Mouse (Mus musculus) testis, postnatal 10 days (tissue): ENCODE data around the gene C1ra.
"Not testable (repeated sequence)": the region's sequence is repeated elsewhere in the genome, so short reads cannot be mapped to it uniquely, and the experiment has no call there.

Experiments
- DNase-seq: peaks from one replicate; pipeline ENCODE4 v3.0.0; 2021; ENCODE audit warnings: low spot score

Gene C1ra

DNA sequence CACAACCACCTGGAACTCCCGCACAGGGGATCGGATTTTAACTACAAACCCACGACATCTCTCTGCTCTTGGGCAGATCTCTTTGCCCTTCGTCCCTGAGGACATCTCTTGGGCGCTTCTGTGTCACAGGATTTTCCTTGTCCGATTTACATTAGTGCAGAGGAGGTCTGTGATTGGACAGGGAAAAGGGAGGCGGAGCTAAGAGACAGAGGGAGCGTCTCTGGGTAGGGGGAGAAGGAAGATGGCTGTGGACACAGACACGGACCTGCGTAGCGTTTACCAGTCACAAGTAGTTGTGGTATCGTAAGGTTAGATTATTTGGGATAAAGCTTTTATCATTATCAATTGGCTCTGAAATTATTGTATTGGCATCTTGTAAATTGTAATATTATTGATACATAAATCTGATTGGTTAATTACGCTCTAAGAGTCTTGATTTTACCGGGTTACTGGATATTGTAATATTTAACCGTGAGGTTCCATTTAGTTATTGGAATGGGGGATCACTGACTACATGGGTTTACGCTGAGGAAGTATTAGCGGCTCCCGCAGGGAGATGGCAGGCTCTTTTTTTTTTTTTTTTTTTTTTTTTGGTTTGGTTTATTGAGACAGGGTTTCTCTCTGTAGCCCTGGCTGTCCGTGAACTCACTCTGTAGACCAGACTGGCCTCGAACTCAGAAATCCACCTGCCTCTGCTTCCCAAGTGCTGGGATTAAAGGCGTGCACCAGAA lies 26.6 kb upstream of the C1ra start:
- no peak for DNase-seq

DNA sequence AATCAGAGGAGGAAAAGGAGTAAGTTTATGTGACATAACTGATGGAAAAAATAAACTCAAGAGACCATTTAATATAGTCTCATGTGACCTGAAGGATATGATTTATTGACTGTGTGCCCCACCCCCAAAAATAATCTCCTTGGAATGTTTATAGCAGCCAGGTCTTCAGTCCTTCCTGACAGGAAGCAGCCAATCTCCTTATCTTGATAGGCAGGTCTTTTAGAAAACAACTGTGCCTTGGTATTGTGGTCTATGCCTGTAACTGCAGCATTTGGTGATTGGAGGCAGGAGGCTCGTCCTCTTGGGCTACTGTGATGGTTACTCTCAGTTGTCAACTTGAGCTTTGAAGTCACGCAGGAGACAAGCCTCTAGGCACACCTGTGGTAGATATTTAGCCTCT lies 24.7 kb upstream of the C1ra start:
- no peak for DNase-seq

DNA sequence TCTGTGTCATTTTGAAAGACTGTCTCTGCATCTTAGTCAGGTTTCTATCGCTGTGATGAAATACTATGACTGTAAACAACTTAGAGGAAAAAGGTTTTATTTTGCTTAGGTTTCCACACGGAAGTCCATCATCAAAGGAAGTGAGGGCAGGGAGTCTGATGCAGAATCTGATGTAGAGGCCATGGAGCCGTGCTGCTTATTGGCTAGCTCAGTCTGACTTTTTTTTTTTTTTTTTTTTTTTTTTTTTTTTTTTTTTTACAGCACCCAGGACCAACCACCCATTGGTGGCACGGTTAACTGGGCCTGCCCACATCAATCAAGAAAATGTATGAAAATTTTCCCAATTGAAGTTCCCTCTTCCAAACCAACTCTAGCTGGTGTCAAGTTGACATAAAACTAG lies 23.3 kb upstream of the C1ra start:
- no peak for DNase-seq

DNA sequence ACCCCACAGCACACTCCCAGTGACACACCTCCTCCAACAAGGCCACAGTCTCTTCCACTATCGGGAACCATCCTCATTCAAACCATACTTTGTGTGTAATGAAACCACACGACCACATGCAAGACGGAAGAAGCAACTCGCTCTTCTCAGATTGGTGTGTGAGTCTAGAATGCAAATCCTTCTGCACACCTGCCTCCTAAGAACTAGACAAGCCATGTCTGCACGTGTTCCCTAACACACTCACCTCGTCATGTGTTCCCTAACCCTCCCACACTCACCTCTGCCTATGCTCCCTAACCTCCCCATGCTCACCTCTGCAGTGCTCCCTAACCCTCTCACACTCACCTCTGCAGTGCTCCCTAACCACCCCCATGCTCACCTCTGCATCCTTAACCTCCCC lies 20.8 kb upstream of the C1ra start:
- no peak for DNase-seq

DNA sequence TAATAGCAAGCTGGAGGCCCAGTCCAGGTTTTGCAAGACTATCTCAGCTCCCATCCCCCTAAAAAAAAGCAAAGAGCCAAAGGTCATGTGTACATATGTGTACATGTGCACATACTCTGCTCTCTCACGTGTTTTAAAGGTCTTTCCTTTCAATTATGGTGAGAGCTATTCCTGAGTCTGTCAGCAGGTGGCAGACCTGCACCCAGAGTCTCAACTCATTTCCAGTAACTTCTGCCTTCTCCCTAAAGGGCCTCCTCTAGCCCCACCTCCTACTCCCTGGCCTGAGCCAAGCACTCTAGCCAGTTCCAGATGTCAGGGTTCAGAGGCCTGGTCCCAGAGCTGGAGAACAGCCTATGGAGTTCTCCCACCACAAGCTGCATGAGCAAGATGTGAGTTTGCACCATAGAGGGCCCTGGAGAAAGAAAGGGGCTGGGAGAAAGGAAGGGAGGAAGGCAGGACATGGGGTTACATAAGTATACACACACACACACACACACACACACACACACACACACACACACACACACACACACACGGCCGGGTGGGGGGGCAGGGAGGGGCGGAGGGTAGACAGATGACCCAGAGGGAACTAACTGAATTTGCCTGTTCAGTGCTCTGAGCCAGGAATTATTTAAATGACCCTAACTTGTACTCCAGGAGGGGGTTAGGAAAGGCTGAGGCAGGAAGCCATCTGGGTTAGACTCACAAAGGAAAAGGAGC lies 19.2 kb upstream of the C1ra start, which contains the start of gene C1rl:
C1rl (plus strand) TSS at position 272 of the 720 bp plus-strand sequence.
- peak; percentile 87 for DNase-seq

DNA sequence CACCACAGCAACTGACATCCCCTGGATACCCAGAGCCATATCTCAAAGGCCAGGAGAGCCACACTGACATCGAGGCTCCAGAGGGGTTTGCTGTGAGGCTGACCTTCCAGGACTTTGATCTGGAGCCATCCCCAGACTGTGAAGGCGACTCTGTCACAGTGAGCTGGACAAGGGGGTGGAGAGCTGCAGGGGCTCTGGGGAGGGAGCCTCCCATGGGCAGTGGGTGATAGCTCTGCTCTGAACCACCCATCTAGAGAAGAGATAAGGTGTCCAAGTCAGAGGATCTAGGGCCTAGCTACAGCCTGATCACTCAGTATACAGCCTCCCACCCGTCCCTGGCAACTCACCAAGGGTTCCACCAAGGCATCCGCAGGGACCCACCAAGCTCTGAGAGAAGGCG lies 18.3 kb upstream of the C1ra start:
- DNase-seq = no peak

DNA sequence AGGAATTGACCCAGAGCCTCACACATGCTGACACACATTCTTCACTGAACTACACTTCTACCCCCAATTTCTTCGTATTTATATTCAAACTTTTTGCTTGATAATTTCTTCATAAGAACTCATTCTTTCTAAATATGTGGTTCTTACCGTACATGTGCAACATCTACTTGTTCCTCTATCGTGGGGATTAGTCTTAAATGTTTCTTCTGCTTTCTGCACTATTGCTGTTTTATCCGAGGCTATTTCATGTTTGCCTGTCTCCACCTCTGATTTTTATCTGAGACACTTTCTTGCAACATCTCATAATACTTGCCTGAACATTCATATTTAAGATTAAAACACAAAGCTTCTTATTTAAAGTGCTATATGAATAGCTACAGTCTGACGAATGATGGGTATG lies 16.2 kb upstream of the C1ra start:
- DNase-seq = no peak

DNA sequence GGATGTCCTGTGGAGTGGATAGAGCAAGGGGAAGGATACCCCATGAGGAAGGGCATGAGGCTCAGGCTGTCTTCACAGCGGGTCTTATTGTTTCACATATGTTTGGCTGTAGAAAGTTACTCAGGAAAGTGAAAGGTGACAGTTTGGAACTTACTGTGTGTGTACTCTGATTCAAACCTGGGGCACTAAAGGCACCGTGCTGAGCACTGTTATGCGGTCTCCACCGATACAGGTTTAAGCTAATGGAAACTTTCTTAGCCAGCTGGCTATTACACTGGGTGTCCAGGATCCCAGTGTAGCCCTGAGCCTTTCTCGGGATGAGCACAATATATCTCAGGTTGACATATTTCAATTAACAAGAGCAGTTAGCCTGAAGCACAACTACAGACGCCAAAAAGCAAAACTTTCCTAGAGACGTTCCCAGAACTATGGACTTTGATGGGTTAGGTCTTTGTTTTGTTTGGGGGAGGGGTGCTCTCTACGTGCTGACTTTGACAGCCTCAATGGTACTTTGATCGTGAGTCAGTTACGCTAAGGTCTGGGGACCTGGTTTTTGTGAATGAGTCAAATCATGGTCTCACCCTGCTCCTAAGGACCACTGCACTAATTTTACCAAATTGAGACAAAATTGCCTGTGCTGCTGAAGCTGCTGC lies 12.2 kb upstream of the C1ra start:
- no peak for DNase-seq

DNA sequence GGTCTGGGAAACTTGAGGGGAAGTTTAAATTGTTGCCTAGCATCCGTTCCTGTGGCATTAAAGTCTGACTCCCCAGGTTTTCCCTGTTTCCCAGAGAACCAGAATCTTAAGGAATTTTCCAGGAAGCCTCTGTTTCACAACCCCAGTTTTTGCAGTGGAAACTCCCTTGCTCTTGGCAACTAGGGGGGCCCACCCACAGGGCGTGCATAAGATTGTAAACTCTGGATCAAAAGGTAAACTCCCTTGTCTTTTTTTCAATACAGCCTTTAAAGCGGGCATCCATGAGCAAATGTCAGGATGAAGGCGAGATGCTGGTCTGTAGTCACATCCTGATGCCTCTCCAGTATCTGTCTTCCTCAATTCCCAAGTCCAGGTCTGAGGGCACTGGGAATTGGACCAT lies 10.7 kb upstream of the C1ra start:
- no peak for DNase-seq

DNA sequence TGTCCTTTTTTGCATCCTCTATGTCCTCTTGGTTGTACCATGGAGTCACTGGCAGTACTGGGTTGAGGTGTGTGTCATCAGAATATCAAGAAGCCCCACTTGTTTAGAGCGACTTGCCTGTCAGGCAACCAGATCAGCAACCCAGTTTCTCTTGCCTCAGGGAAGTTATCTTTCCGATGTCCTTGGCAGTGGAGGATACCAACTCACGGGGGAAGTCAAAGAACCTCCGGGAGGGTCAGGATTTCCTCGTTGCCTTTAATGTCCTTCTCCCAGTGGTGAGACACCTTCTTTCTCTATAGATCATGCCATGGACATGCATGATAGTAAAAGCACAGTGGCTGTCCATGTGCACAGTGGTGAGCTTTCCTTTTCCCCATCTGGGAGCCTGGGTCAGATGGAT lies 10.2 kb upstream of the C1ra start:
- no peak for DNase-seq

DNA sequence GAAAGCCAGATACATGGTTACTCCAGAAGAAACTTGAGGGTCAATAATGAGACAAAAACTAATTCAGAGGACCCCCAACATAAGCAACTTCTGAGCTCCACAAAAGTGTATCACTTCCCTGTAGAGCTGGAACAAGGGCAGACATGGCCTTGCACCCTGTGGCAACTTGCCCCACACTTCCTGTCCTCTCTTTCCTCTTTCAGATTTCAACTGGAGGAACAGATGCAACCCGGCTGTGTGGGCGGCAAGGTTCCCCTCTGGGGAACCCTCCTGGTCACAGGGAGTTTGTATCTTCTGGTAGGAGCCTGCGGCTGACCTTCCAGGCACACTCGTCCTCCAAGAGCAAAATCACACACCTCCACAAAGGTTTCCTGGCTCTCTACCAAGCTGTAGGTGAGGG lies 7.2 kb upstream of the C1ra start:
- no peak for DNase-seq

DNA sequence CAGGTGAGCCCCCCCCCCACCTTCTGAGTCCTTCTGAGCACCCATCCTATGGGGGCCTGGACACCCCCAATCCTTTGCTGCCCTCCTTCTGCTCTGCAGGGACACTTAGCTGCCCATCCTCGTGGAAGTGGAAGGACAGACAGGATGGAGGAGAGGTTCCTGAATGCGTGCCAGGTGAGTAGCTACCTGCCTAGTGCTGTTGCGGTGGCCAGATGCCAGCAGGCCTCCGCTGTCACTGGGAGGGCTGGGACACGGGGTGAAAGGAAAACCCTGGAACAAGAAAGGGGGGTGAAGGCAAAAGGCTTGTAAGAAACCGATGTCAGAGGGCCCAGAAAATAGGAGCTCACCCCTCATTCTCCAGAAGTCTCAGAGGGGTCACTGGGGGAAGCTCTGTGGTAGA lies 5.2 kb upstream of the C1ra start:
- no peak for DNase-seq

DNA sequence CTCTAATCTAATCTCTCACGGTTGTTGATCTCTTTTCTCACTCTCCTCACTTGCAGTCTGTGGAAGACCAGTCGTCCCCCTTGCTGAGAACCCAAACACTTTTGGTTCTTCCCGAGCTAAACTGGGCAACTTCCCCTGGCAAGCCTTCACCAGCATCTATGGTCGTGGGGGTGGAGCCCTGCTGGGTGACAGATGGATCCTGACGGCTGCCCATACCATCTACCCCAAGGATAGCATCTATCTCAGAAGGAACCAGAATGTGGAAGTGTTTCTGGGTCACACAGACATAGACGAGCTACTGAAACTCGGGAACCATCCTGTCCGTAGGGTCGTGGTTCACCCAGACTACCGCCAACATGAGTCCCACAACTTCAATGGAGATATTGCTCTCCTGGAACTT lies 3.9 kb upstream of the C1ra start:
- no peak for DNase-seq

DNA sequence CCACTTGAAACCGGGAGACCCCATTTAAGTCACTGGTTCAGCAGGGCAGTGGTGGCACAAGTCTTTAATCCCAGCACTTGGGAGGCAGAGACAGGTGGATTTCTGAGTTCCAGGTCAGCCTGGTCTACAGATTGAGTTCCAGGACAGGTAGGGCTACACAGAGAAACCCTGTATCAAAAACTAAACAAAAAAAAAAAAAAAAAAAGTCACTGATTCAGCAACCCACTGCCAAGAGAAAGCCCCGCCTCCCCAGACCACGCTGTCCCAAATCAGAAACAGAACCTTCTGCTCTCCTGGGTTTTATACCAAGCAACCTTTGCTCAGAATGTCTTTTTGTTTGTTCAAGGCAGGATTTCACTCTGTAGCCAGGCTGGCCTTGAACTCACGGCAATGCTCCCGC lies 3.0 kb upstream of the C1ra start:
- DNase-seq = not testable (repeated sequence)

DNA sequence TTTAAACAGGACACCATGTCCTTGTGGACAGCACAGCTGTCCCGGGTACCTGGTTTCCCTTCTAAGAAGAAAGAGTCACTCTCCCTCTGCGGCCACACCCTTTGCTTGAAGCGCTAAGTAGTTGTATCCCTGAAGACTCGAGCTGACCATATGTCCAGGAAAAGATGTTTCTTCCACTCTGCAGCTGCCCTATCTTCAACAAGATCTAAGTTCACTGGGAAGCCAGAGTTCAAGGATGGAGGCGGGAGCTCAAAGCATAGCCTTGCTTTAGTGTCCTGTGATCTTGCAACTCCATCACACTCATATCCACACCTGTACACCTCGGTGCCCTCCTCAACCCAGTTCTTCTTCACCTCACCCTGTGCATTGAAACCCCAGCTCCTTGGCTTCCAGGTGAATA lies 269 bp upstream of the C1ra start:
- DNase-seq = no peak

DNA sequence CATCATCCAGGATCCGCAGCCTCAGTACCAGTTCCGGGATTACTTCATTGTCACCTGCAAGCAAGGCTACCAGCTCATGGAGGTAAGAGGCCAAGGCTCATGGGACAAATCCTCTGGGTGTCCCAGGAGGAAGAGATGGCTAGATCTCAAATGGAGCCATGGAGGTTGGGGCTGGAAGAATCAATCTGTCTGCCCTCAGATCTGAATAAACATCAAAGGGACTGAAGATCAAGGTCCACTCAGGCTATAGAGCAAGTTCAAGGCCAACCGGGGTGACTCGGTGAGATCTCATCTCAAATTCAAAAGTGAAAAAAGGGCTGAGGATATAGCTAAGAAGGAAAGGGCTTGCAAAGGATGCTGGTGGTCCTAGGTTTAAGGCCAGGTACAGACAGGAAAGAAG lies 5.5 kb downstream of the C1ra start:
- DNase-seq = not testable (repeated sequence)

DNA sequence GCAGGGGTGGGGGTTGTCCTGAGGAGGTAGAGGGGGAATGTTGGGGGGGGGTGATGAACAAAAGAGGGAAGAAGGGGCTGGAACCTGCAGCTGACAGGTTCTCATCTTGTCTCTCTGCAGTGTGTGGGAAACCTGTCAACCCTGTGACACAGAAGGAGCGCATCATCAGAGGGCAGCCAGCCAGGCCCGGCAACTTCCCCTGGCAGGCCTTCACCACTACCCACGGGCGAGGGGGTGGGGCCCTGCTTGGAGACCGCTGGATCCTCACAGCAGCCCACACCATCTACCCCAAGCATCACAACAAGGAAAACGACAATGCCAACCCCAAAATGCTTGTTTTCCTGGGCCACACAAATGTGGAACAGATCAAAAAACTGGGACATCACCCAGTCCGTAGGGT lies 9.9 kb downstream of the C1ra start:
- peak; percentile 73 for DNase-seq

DNA sequence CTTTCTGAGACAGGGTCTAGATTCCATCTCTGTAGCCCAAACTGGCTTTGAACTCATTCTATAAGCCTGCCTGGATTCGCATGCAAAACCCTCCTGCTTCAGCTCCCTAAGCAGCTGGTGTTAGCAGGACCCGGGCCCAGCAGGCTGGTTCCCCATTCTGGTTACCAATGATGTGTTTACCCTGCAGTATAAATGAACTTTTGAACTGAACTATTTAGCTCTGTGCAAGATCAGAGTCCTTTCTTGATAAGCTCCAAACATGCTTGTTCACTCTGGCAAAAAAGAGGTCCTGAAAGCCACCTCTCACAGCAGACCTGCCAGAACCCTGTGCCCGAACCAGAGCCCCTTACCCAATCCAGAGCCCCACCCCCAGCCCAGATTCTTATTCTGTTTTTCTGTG lies 15.7 kb downstream of the C1ra start:
- DNase-seq = no peak

DNA sequence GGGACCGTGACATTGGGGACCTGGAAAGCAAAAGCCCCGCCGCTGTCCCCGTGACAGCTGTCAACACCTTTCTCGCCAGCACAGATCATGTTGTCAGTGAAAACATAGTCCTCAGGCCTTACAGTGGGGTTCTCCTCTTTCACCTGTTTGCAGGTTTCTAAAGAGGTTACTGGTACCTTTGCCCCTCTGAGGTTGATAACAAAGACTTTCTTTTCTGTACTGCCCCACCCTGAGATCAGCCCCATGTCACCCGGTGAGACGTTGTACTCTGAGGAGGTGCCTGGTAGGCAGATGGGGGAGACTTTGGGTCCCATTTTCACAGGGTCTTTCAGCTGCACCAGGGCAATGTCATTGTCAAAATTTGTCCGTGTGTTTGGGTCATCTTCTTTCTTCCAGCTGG lies 18.9 kb downstream of the C1ra start:
- no peak for DNase-seq

DNA sequence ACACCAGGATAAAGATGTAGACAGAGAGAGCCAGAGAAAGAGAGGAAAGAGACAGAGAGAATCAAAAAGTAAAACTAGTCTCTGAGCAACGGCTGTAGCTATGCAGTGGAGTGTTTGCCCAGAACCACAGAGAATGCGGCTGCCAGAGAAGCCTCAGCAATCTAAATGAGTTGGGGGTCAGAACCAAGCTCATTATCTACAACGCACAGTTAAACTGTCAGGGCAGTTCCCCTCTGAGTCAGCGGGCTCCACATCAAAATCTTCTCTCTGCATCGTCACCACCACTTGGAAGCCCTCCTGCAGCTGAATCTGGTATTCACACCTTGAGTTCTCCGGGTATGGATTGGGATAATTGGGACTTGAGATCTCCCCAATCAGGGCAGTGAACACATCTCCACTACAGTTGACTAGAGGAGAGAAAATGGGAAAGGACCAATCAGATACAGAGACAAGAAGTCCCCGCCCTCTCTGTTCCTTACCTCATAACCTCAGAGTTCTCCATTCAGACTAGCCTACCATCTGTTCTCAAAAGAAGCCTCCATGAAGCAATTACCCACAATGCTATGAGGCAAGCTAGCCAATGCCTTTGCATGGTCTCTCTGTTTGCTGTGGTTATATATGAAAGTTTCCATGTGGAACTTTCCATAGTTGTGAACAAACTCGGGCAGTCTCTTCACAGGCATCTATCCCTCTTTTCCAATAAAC lies 24.1 kb downstream of the C1ra start:
- not testable (repeated sequence) for DNase-seq

DNA sequence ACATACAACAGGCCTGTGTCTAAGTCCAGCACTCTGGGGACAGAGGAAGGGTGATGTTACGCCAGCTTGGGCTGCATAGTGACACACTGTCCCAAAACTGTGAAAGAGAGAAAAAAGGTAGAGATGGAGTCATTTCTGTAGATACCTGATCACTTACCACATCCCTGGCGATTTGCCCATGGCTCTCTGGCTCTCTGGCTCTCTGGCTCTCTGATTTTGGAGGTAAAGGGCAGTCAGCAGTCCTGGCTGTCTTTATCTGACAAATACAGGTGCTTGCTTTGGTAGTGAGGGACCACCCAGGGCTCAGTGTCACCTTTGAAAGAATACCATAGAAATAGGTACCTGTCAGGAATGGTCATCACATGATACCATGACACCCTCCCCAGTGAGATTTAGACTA lies 29.0 kb downstream of the C1ra start:
- not testable (repeated sequence) for DNase-seq

DNA sequence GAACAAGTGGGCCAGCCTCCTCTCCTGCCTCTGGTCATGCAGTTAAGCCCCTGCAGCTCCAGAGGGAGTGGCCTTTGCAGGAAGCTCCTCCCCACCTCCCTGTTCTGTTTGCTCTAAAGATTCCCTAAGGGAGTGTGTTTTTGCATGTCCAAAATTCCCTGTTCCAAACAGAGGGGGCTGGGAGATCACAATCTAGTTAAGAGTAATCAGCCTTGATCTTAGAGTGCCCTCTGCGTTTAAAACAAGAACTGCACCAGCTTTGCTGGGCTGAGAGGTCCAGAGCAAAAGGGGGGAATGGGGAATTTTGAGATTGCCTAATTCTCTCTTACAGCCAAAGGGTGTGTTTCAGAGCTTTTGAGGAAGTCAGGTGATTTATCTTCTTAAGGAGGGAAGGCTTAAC lies 30.1 kb downstream of the C1ra start, which contains the start of gene C1s1:
C1s1 (minus strand) TSS at position 76 of the 400 bp plus-strand sequence.
- peak; percentile 68 for DNase-seq

DNA sequence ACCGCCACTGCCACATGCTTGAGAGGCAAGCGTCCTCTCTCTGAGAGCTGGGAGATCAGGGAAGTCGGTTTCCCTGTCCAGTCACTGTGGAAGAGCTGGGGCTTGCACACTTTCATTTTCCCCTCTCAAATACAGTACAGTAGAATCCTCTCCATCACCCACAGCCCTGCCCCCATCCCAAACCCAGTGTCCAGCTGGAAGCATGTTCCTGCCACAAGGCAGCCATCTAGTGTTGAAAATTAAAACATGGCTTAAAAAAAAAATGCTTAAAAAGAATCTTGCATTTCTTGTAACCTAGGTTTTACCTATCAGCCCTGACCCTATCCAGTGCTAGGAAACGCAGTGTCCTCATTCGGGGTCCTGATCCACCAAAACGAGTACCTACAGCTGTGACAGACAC lies 32.3 kb downstream of the C1ra start:
- peak; percentile 64 for DNase-seq
